ENCODE assay signal across 24 mouse cellular contexts in genomic region chr3:50976141-50976780, GRCm38 (mm10).
DNase-seq lines count a peak whose midpoint lies in the region; ATAC-seq and TF ChIP-seq lines count a peak whose summit lies in the region.
"Had no signal": no experiment of that assay in that cellular context is flagged by ENCODE, and none has a peak within 500 bp of the region (broad histone marks: within the 10 kb centered on the region; RNA-seq: fewer than 3 reads in every experiment).

No protein-coding gene starts in this region.

- peaks cover 22% of the 10 kb centered on the region for H3K4me1 ChIP-seq in lung, embryonic 15.5 days
- H3K4me1 ChIP-seq in stomach, embryonic 14.5 days (ENCODE audit: control insufficient read depth, insufficient read depth, low read length): 0 out of 2 replicates have a peak, but pooled peaks cover 2% of the 10 kb centered on the region
- no peaks in the 10 kb centered on the region for H3K4me1 ChIP-seq in stomach, postnatal 0 days (replicated peaks; ENCODE audit: control insufficient read depth, insufficient read depth)
- H3K4me1 ChIP-seq in small intestine, adult 2 months (ENCODE audit: control insufficient read depth, insufficient read depth, insufficient read length, low read length): no peaks in the 10 kb centered on the region
- H3K4me1 ChIP-seq: forebrain, embryonic 10.5 days; heart, embryonic 10.5 days; heart, embryonic 13.5 days had no signal

- TF ChIP-seq EP300 in stomach, postnatal 0 days (optimal IDR thresholded peaks at IDR 0.05): no peak

- 0 out of 2 replicates have a peak overlapping the region, but pooled peaks have one; percentile 4 for H3K27ac ChIP-seq in lung, embryonic 15.5 days
- peak overlapping the region; percentile 59; the same call in 1 of the 2 replicates for H3K27ac ChIP-seq in stomach, embryonic 14.5 days (ENCODE audit: low read length)
- no peak overlapping the region for H3K27ac ChIP-seq in stomach, postnatal 0 days (replicated peaks)
- H3K27ac ChIP-seq in small intestine, adult 2 months (ENCODE audit: insufficient read depth, low read depth, low read length): peak overlapping the region; percentile 7; the same call in 1 of the 2 replicates
- H3K27ac ChIP-seq: forebrain, embryonic 10.5 days; forebrain, embryonic 13.5 days; heart, adult 2 months; heart, embryonic 10.5 days; heart, embryonic 13.5 days; hindbrain, embryonic 14.5 days had no signal

- no peak for TF ChIP-seq POLR2A in small intestine, adult 2 months (IDR thresholded peaks at IDR 0.05; ENCODE audit: low read depth, low read length)

- H3K27me3 ChIP-seq in lung, embryonic 15.5 days: no peaks in the 10 kb centered on the region
- H3K27me3 ChIP-seq in stomach, embryonic 14.5 days (ENCODE audit: control insufficient read depth, insufficient read depth, low read length): no peaks in the 10 kb centered on the region
- H3K27me3 ChIP-seq in stomach, postnatal 0 days (ENCODE audit: control insufficient read depth, insufficient read depth, low read length): no peaks in the 10 kb centered on the region
- H3K27me3 ChIP-seq in small intestine, adult 2 months (ENCODE audit: control insufficient read depth, insufficient read depth, low read length): no peaks in the 10 kb centered on the region
- H3K27me3 ChIP-seq: forebrain, embryonic 13.5 days; heart, embryonic 13.5 days had no signal

- TF ChIP-seq CTCF in stomach, postnatal 0 days (IDR thresholded peaks at IDR 0.05; ENCODE audit: low read depth): no peak
- TF ChIP-seq CTCF in small intestine, adult 2 months (IDR thresholded peaks at IDR 0.05; ENCODE audit: extremely low read depth, insufficient read length, insufficient replicate concordance, low read depth, low read length): no peak

- H3K4me2 ChIP-seq in lung, embryonic 15.5 days: no peak overlapping the region
- no peak overlapping the region for H3K4me2 ChIP-seq in stomach, embryonic 14.5 days (replicated peaks; ENCODE audit: low read depth, low read length)
- H3K4me2 ChIP-seq in stomach, postnatal 0 days (replicated peaks; ENCODE audit: low read depth): no peak overlapping the region
- H3K4me2 ChIP-seq: forebrain, embryonic 13.5 days; heart, embryonic 13.5 days; hindbrain, embryonic 14.5 days had no signal

- H3K36me3 ChIP-seq in lung, embryonic 15.5 days: no peaks in the 10 kb centered on the region
- no peaks in the 10 kb centered on the region for H3K36me3 ChIP-seq in stomach, embryonic 14.5 days (ENCODE audit: control insufficient read depth, insufficient read depth, low read length)
- no peaks in the 10 kb centered on the region for H3K36me3 ChIP-seq in stomach, postnatal 0 days (ENCODE audit: control insufficient read depth, insufficient read depth, low read length)
- H3K36me3 ChIP-seq in small intestine, adult 2 months (ENCODE audit: control insufficient read depth, insufficient read depth, low read length): no peaks in the 10 kb centered on the region
- H3K36me3 ChIP-seq: forebrain, embryonic 10.5 days; heart, embryonic 10.5 days; heart, embryonic 13.5 days had no signal

- ATAC-seq in lung, embryonic 15.5 days (ENCODE audit: borderline replicate concordance, extremely low read depth, low FRiP score, low TSS enrichment): no peak
- ATAC-seq in stomach, embryonic 14.5 days (ENCODE audit: insufficient number of reproducible peaks, insufficient read depth, low FRiP score, low read depth): peak; percentile 33; the same call in 1 of the 2 replicates
- ATAC-seq in stomach, postnatal 0 days (ENCODE audit: low FRiP score, low TSS enrichment): no peak
- ATAC-seq: activated CD4-positive, CD25-positive, alpha-beta regulatory T cell, adult 4 months; forebrain, embryonic 13.5 days; forebrain, embryonic 16.5 days had no signal

- no peaks in the 10 kb centered on the region for H3K9me3 ChIP-seq in lung, embryonic 15.5 days
- H3K9me3 ChIP-seq in stomach, embryonic 14.5 days (ENCODE audit: control insufficient read depth, low read depth, low read length): no peaks in the 10 kb centered on the region
- no peaks in the 10 kb centered on the region for H3K9me3 ChIP-seq in stomach, postnatal 0 days (ENCODE audit: control insufficient read depth, low read length)
- H3K9me3 ChIP-seq: forebrain, embryonic 10.5 days; forebrain, embryonic 13.5 days; heart, embryonic 10.5 days; heart, embryonic 13.5 days had no signal

- no peak for DNase-seq in lung, postnatal 25 days (ENCODE audit: low spot score)
- no peak for DNase-seq in stomach, postnatal 0 days (ENCODE audit: low spot score)
- no peak for DNase-seq in thymus, postnatal 36 days
- no peak for DNase-seq in B cell, adult 2 months
- DNase-seq: adrenal gland, adult 8-10 months; adrenal gland, postnatal 25 days; cerebellum, adult 11-12 months; cerebellum, adult 8-10 months; cerebellum, postnatal 14 days; gastrocnemius, postnatal 10 days; gastrocnemius, postnatal 36 days; heart, adult 2 months; heart, postnatal 14 days; heart, postnatal 4 days had no signal

- no peak overlapping the region for H3K9ac ChIP-seq in lung, embryonic 15.5 days
- no peak overlapping the region for H3K9ac ChIP-seq in stomach, embryonic 14.5 days (replicated peaks; ENCODE audit: low read depth, low read length)
- H3K9ac ChIP-seq in stomach, postnatal 0 days (ENCODE audit: low read length): no peak overlapping the region
- H3K9ac ChIP-seq: forebrain, embryonic 13.5 days; heart, embryonic 13.5 days; hindbrain, embryonic 14.5 days had no signal

- no peak overlapping the region for H3K4me3 ChIP-seq in lung, embryonic 15.5 days
- H3K4me3 ChIP-seq in stomach, embryonic 14.5 days (ENCODE audit: low read depth, low read length): no peak overlapping the region
- no peak overlapping the region for H3K4me3 ChIP-seq in stomach, postnatal 0 days (ENCODE audit: low read depth, low read length)
- no peak overlapping the region for H3K4me3 ChIP-seq in small intestine, adult 2 months (ENCODE audit: low read depth, low read length)
- H3K4me3 ChIP-seq: forebrain, embryonic 10.5 days; forebrain, embryonic 13.5 days; heart, adult 2 months; heart, embryonic 10.5 days; heart, embryonic 13.5 days had no signal

- WGBS in lung, embryonic 15.5 days: 25% methylated on average over 5 of the region's 5 CpGs
- WGBS in stomach, embryonic 14.5 days: 43% methylated on average over 5 of the region's 5 CpGs
- 50% methylated on average over 5 of the region's 5 CpGs for WGBS in stomach, postnatal 0 days
- WGBS in small intestine, adult 2 months: 58% methylated on average over 5 of the region's 5 CpGs
